Comparison of ENCODE assay signal across 9 mouse cellular contexts in genomic region chr10:42613639-42614381, GRCm38 (mm10). TPM values are rescaled to one million over a fixed set of nuclear protein-coding genes. Genes with fewer than 3 reads are reported as not detected.
DNase-seq lines count a peak whose midpoint lies in the region; ATAC-seq and TF ChIP-seq lines count a peak whose summit lies in the region.
"Had no signal": no experiment of that assay in that cellular context is flagged by ENCODE, and none has a peak within 500 bp of the region (broad histone marks: within the 10 kb centered on the region; RNA-seq: fewer than 3 reads in every experiment).

No protein-coding gene starts in this region.

- no peak overlapping the region for H3K27ac ChIP-seq in kidney, embryonic 14.5 days (ENCODE audit: low read depth, low read length)
- no peak overlapping the region for H3K27ac ChIP-seq in bone marrow macrophage, adult 2 months (ENCODE audit: insufficient read depth, low read depth, low read length)
- H3K27ac ChIP-seq in hindbrain, embryonic 12.5 days = no peak overlapping the region
- no peak overlapping the region for H3K27ac ChIP-seq in midbrain, embryonic 11.5 days (ENCODE audit: low read depth, low read length)
- H3K27ac ChIP-seq: liver, embryonic 14.5 days had no signal

- peak; percentile 52; the same call in 1 of the 2 replicates for ATAC-seq in kidney, embryonic 14.5 days (ENCODE audit: low FRiP score, low TSS enrichment)
- peak; percentile 72 for ATAC-seq in hindbrain, embryonic 12.5 days (ENCODE audit: low FRiP score)
- peak; percentile 90 for ATAC-seq in midbrain, embryonic 11.5 days (ENCODE audit: low FRiP score)
- no peak for ATAC-seq in monocyte, adult 5-6 weeks (replicated peaks; ENCODE audit: insufficient number of reproducible peaks, low FRiP score, low TSS enrichment, poor library complexity, severe bottlenecking)
- ATAC-seq in erythroid progenitor cell, adult 5-6 weeks (replicated peaks; ENCODE audit: low FRiP score, poor library complexity, severe bottlenecking) = no peak

- no peaks in the 10 kb centered on the region for H3K36me3 ChIP-seq in kidney, embryonic 14.5 days (ENCODE audit: control insufficient read depth, insufficient read depth, low read length)
- H3K36me3 ChIP-seq in hindbrain, embryonic 12.5 days = no peaks in the 10 kb centered on the region
- H3K36me3 ChIP-seq in midbrain, embryonic 11.5 days (ENCODE audit: control insufficient read depth, insufficient read depth, low read length) = no peaks in the 10 kb centered on the region

- under 1% methylated on average over 38 of the region's 40 CpGs for WGBS in kidney, embryonic 14.5 days
- 1% methylated on average over 38 of the region's 40 CpGs for WGBS in hindbrain, embryonic 12.5 days
- 1% methylated on average over 39 of the region's 40 CpGs for WGBS in midbrain, embryonic 11.5 days

- H3K27me3 ChIP-seq in kidney, embryonic 14.5 days (ENCODE audit: control insufficient read depth, insufficient read depth, low read length) = peaks cover 84% of the 10 kb centered on the region
- H3K27me3 ChIP-seq in hindbrain, embryonic 12.5 days = peaks cover 97% of the 10 kb centered on the region
- H3K27me3 ChIP-seq in midbrain, embryonic 11.5 days (ENCODE audit: control insufficient read depth, insufficient read depth, low read length) = peaks cover 33% of the 10 kb centered on the region

- no peaks in the 10 kb centered on the region for H3K4me1 ChIP-seq in kidney, embryonic 14.5 days (ENCODE audit: control insufficient read depth, insufficient read depth, low read length)
- no peaks in the 10 kb centered on the region for H3K4me1 ChIP-seq in bone marrow macrophage, adult 2 months (ENCODE audit: control insufficient read depth, insufficient read depth, low read length)
- H3K4me1 ChIP-seq in hindbrain, embryonic 12.5 days = peaks cover 6% of the 10 kb centered on the region
- peaks cover 22% of the 10 kb centered on the region for H3K4me1 ChIP-seq in midbrain, embryonic 11.5 days (ENCODE audit: control insufficient read depth, insufficient read depth, low read length)

- DNase-seq in kidney, adult 8-10 months = no peak
- DNase-seq in midbrain, embryonic 11.5 days (ENCODE audit: low spot score, missing footprints) = peak; percentile 96
- DNase-seq in spleen, postnatal 4 days (ENCODE audit: low spot score in 2 of 2) = no peak

- TF ChIP-seq CTCF in bone marrow macrophage, adult 2 months (IDR thresholded peaks at IDR 0.05; ENCODE audit: low read depth, low read length) = no peak

- H3K4me3 ChIP-seq in kidney, embryonic 14.5 days (ENCODE audit: low read length) = peak overlapping the region; percentile 33
- peak overlapping the region; percentile 23 for H3K4me3 ChIP-seq in bone marrow macrophage, adult 2 months (ENCODE audit: insufficient read depth, low read length)
- H3K4me3 ChIP-seq in hindbrain, embryonic 12.5 days = peak overlapping the region; percentile 27
- peak overlapping the region; percentile 31 for H3K4me3 ChIP-seq in midbrain, embryonic 11.5 days (ENCODE audit: low read depth, low read length)

- peak overlapping the region; percentile 49 for H3K4me2 ChIP-seq in kidney, embryonic 14.5 days (replicated peaks; ENCODE audit: low read depth, low read length)
- peak overlapping the region; percentile 52 for H3K4me2 ChIP-seq in hindbrain, embryonic 12.5 days (replicated peaks)
- H3K4me2 ChIP-seq in midbrain, embryonic 11.5 days = peak overlapping the region; percentile 59

- 0 out of 2 replicates have a peak, but pooled peaks cover 3% of the 10 kb centered on the region for H3K9me3 ChIP-seq in kidney, embryonic 14.5 days (ENCODE audit: control insufficient read depth, low read length)
- no peaks in the 10 kb centered on the region for H3K9me3 ChIP-seq in hindbrain, embryonic 12.5 days (replicated peaks)
- H3K9me3 ChIP-seq in midbrain, embryonic 11.5 days (ENCODE audit: control insufficient read depth, low read length) = no peaks in the 10 kb centered on the region

- no peak for TF ChIP-seq POLR2A in bone marrow macrophage, adult 2 months (IDR thresholded peaks at IDR 0.05; ENCODE audit: borderline replicate concordance, low read depth, low read length)

- H3K9ac ChIP-seq in kidney, embryonic 14.5 days (ENCODE audit: low read depth, low read length) = no peak overlapping the region
- H3K9ac ChIP-seq in hindbrain, embryonic 12.5 days = peak overlapping the region; percentile 29; the same call in 1 of the 2 replicates
- peak overlapping the region; percentile 60 for H3K9ac ChIP-seq in midbrain, embryonic 11.5 days (ENCODE audit: low read length)
- H3K9ac ChIP-seq: liver, embryonic 14.5 days had no signal

RNA-seq across cellular contexts. Expression of gene Ostm1, which starts 30.2 kb away (rescaled TPM):
- polyA plus RNA-seq in kidney, embryonic 14.5 days (2014; fragmentation: Nextera tagmentation; extraction: Ambion mirVana) = 8.5 and 12.9 TPM in 2 replicates
- 48.0 and 48.5 TPM in 2 replicates for polyA plus RNA-seq in bone marrow macrophage, adult 2 months (2012; ENCODE audit: insufficient read depth, insufficient read length, missing spikeins)
- 24.9 TPM in 2 replicates for polyA plus RNA-seq in hindbrain, embryonic 12.5 days (2016; fragmentation: Nextera tagmentation; extraction: Ambion mirVana)
- 28.5 and 29.2 TPM in 2 replicates for polyA plus RNA-seq in midbrain, embryonic 11.5 days (2014; fragmentation: Nextera tagmentation; extraction: Ambion mirVana)
- 73.5 to 79.9 TPM (median 79.6 TPM) in 3 replicates for total RNA-seq in monocyte, adult 5-6 weeks (2017)
- total RNA-seq in erythroid progenitor cell, adult 5-6 weeks (2015; ENCODE audit: low replicate concordance) = 7.9 and 15.5 TPM in 2 replicates
- total RNA-seq in erythroid progenitor cell, adult 5-6 weeks (2017; ENCODE audit: low replicate concordance) = 18.5 and 22.8 TPM in 2 replicates

RNA-seq across cellular contexts. Expression of gene Nr2e1, which starts 30.4 kb away (rescaled TPM):
- not detected in 2 replicates for polyA plus RNA-seq in kidney, embryonic 14.5 days (2014; fragmentation: Nextera tagmentation; extraction: Ambion mirVana)
- polyA plus RNA-seq in bone marrow macrophage, adult 2 months (2012; ENCODE audit: insufficient read depth, insufficient read length, missing spikeins) = not detected in 2 replicates
- polyA plus RNA-seq in hindbrain, embryonic 12.5 days (2016; fragmentation: Nextera tagmentation; extraction: Ambion mirVana) = 1.1 and 2.1 TPM in 2 replicates
- 32.2 and 32.6 TPM in 2 replicates for polyA plus RNA-seq in midbrain, embryonic 11.5 days (2014; fragmentation: Nextera tagmentation; extraction: Ambion mirVana)
- not detected in 3 replicates for total RNA-seq in monocyte, adult 5-6 weeks (2017)
- not detected in 2 replicates for total RNA-seq in erythroid progenitor cell, adult 5-6 weeks (2015; ENCODE audit: low replicate concordance)
- not detected in 2 replicates for total RNA-seq in erythroid progenitor cell, adult 5-6 weeks (2017; ENCODE audit: low replicate concordance)
- polyA plus RNA-seq: liver, embryonic 14.5 days had no signal

Comparison
In these comparisons a context has a peak if more than half of its experiments do, and no peak if none do; other contexts are left out.
1. ATAC-seq: peak in kidney, embryonic 14.5 days (single experiment), hindbrain, embryonic 12.5 days (single experiment) and midbrain, embryonic 11.5 days (single experiment); none in monocyte, adult 5-6 weeks (single experiment) and erythroid progenitor cell, adult 5-6 weeks (single experiment).
2. RNA of gene Nr2e1, which starts 30.4 kb away (polyA plus RNA-seq): 32.2 to 32.6 TPM in midbrain, embryonic 11.5 days; 1.1 to 2.1 TPM in hindbrain, embryonic 12.5 days, not detected in kidney, embryonic 14.5 days and not detected in bone marrow macrophage, adult 2 months; every median in the first group is over 10 times any median in the second.
3. Peak in every context shown above with its lines, with median percentiles within 50 percentile points of each other: H3K4me2 ChIP-seq and H3K4me3 ChIP-seq.